Mouse (Mus musculus): ENCODE results near the gene Spen. TPM values are rescaled to one million over a fixed set of nuclear protein-coding genes. Genes with fewer than 3 reads are reported as not detected.
A peak's percentile ranks its signal among the peaks of the same experiment; 100 is the strongest.

Gene Spen
- total RNA-seq, 2 experiments from 2014 or later, result 28.7 to 34.2 TPM

GRCm38 (mm10) chr4:141484071-141484470, 54.3 kb downstream of the Spen start:
- ATAC-seq (ENCODE audit: poor library complexity, severe bottlenecking), result no peak

DNA sequence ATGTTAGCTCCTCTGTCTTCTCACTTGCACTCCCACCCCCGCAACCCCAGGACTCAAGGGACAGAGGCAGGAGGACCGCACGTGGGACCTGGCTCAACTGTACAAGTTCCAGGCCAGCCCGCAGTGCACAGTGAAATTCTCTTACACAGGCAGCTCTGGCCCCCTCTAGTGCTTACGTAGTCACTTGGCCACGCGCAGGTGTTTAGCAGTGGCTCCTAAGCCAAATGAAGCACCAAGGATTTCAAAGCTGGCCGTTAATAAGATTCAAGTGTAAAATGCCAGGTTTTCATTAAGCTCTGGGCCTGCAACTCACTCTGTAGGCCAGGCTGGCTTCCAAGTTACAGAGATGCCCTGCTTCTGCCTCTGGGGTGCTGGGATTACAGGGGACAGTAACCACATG, 59.0 kb downstream of the Spen start:
- ATAC-seq (ENCODE audit: poor library complexity, severe bottlenecking), result no peak

DNA sequence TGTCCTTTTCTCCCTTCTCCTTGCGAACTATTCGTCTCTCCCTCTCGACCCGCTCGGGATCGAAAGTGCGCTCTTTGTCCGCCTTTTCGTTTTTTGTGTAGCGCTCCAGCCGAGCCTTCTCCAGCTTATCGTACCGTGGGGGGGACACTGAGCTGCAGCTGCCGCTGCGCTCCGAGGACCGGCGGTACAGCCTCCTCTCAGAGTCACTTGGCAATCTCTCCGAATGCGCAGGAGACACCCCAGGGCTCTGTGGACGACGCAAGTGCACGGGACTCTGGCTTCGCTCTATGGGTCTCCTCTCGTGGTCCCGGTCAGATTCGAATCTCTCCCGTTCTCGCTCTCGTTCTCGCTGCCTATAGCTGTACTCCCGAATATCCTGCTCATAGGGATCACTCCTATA, 59.6 kb downstream of the Spen start:
- ATAC-seq (ENCODE audit: poor library complexity, severe bottlenecking), result no peak

DNA sequence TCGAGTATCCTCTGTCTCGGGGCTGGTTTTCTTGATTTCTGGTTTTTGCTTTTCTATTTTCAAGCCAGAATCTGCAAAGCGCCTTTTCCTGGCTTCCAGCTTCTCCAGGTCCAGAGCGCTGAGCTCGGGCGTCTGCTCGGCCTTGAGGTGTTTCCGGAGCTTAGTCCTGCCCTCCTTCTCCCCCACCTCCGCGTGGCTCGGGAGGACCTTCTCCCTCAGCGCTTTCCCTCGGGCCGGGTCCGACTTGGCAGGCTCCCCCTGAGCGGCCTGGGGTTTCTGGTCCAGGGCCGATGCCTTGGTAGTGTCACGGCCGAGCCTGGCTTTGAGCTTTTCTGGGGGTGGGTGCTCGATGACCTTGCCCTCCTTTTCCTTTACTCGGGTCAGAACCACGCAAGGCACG, 60.2 kb downstream of the Spen start:
- ATAC-seq (ENCODE audit: poor library complexity, severe bottlenecking), result no peak

DNA sequence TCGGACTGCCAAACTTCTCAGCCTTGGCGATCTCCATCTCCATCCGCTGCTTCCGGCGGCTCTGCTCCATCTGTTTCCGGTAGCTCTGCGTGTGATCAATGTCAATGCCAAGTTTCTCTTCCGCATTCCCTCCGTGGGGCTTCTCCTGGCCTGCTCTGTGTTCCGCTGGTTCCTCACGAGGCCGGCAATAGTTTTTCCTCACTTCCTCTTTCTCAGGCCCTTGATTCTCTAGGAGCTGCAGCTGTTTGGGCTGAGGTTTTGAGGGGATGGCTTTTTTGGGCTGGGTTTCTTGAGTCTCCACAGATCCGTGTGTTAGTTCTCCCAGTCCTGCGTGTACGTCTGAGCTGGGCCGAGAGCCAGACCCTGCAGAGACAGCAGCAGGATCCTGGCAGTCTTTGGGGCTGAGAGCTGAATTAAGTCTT, 60.7 kb downstream of the Spen start:
- ATAC-seq (ENCODE audit: poor library complexity, severe bottlenecking), result peak; percentile 98

GRCm38 (mm10) chr4:141474431-141474830, 64.0 kb downstream of the Spen start:
- no peak for ATAC-seq (ENCODE audit: poor library complexity, severe bottlenecking)

DNA sequence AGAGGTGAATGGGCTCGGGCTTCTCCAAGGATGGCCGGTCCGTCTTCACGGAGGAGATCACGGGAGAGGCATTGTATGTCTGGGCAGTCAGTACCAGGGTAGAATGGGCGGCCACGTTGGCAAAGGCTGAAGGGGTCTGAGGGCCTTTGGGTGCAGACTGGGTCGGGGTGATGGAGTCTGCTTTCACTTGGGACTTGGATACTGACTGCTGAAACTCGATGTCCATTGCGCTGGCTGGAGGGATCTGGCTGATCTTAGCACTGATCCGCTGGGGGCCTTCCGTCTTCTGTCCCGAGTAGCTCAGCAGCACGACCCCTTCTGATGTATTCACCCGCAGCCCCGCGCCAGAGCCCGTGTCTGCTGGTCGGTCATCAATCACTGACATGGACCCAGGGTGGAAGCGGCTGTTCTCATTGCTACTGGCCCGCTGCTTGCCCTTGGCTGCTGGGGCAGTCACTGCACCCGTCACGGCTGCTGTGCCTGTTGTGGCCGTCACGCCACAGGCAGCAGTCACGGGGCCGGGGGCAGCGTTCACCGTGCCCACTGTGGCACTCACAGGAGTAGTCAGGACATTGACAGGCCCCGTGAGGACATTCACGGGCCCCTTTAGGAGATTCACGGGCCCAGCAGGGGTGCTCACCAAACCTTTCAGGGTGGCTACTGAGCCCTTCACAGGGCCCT, 65.6 kb downstream of the Spen start:
- ATAC-seq (ENCODE audit: poor library complexity, severe bottlenecking), result no peak

- ATAC-seq (ENCODE audit: poor library complexity, severe bottlenecking), result 0 out of 2 replicates have a peak, but pooled peaks have one; percentile 9
Measured at GRCm38 (mm10) chr4:141471491-141471890, 66.9 kb downstream of the Spen start.

DNA sequence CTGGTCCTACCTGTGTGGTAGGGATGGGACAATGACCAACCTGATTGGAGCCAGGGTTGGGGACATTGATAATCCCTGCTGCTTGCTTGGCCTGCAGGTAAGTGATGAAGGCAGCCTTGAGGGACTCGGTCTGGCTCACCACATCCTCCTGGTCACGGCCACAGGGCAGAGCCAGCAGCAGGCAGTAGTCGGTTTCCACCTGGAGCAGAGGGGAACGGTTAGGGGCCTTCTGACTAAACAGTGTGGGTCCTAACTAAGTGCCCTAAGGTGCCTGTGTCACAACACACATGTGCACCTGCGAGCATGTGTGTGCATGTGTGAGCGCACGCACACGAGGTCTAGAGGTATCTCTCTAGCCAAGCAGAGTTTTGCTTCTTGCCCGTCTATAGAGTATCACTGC, 69.1 kb downstream of the Spen start:
- ATAC-seq (ENCODE audit: poor library complexity, severe bottlenecking), result no peak

DNA sequence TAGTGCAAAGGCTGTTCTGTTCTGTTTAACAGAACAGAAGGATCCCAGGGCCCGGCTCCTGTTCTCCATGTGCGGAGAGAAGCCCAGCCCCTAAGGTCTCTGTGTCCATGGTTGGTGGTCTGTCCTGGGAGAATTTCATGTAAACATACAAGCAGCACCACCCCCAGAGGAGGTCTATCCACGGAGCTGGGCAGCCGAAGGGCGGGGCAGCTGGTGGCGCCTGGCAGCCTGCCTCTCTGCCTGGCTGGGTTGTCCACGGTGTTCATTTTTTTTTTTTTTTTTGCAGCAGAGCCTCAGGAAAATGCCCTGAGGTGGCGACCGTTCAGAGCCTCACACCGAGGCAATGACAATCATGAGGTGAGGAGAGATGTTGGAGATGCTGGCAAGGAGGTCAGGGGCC, 69.8 kb downstream of the Spen start:
- ATAC-seq (ENCODE audit: poor library complexity, severe bottlenecking), result no peak

GRCm38 (mm10) chr4:141467581-141467927, 70.8 kb downstream of the Spen start:
- ATAC-seq (ENCODE audit: poor library complexity, severe bottlenecking), result no peak

DNA sequence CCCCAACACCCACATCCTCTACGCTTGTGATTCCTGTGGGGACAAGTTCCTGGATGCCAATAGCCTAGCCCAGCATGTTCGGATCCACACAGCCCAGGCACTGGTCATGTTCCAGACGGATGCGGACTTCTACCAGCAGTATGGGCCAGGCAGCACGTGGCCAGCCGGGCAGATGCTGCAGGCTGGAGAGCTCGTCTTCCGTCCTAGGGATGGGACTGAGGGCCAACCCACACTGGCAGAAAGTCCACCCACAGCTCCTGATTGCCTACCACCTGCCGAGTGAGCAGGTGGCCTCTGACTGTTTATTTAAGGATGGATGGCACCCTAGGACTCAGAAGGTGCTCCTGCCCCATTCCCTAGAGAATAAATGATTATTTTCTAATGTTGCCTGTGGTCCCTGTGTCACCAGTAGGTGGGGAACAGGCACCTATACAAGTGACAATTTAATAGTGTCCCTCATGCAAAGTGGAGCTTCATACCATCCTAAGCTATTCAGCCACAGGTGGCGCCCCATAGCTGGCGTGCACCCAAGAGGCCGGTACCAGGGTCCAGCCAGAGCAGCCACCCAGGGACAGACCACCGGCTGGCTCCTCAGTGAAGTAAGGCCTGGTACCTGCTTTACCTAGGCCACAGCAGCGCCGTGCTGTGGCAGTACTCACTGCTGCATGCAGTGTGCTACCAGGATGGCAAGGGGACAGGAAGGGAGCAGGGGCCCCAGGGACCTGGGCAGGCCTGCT, 71.4 kb downstream of the Spen start:
- ATAC-seq (ENCODE audit: poor library complexity, severe bottlenecking), result no peak

DNA sequence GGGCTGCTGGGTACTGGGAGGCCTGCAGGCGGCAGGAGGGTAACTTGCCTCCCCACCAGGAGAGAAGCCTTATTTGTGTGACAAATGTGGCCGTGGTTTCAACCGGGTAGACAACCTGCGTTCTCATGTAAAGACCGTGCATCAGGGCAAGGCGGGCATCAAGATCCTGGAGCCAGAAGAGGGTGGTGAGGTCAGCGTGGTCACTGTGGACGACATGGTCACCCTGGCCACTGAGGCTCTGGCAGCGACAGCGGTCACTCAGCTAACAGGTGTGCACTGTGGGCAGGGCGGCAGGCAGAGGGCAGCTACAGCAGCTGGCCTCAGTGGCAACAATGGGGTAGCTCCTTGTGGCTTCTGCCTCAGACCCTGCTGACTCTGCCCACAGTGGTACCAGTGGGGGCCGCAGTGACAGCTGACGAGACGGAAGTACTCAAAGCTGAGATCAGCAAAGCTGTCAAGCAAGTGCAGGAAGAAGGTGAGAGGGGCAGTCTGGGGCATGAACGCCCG, 72.1 kb downstream of the Spen start:
- no peak for ATAC-seq (ENCODE audit: poor library complexity, severe bottlenecking)

DNA sequence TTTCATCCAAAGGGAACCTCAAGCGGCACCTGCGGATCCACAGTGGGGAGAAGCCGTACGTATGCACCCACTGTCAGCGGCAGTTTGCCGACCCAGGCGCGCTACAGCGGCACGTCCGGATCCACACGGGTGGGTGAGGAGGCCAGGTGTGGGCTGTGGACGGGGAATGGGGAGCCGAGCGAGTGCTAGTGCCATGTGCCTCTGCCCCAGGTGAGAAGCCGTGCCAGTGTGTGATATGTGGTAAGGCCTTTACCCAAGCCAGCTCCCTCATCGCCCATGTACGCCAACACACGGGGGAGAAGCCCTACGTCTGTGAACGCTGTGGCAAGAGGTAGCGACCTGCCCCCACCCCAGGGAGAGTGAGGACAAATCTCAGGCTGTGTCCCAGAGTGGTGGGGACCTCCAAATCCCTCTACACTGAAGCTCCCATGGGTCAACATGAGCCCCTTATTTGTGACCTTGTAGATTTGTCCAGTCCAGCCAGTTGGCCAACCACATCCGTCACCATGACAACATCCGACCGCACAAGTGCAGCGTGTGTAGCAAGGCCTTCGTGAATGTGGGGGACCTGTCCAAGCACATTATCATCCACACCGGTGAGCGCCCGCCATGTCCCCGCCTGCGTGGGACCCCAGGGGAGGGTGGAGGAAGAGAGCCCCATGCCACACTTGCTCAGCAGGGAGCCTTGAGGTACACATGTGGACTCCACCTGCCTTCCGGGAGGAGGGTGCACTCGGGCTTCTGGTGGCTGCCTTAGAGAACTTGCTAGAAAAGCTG, 72.7 kb downstream of the Spen start:
- ATAC-seq (ENCODE audit: poor library complexity, severe bottlenecking), result no peak

GRCm38 (mm10) chr4:141464722-141465121, 73.7 kb downstream of the Spen start:
- ATAC-seq (ENCODE audit: poor library complexity, severe bottlenecking), result no peak

GRCm38 (mm10) chr4:141463472-141463871, 74.9 kb downstream of the Spen start:
- no peak for ATAC-seq (ENCODE audit: poor library complexity, severe bottlenecking)

DNA sequence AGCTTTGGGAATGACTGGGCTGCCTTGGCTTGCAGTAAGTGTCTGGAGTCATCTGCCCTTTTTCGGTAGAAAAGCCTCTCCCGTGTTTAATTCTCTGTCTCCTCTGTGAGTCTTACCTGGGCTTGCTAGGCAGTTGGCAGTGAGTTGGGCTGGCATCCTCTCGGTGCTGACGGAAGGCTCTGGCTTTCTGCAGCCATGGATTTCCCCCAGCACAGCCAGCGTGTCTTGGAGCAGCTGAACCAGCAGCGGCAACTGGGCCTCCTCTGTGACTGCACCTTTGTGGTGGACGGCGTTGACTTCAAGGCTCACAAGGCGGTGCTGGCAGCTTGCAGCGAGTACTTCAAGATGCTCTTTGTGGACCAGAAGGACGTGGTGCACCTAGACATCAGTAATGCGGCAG, 76.8 kb downstream of the Spen start:
- no peak for ATAC-seq (ENCODE audit: poor library complexity, severe bottlenecking)

- ATAC-seq (ENCODE audit: poor library complexity, severe bottlenecking), result no peak
Measured at GRCm38 (mm10) chr4:141461088-141461487, 77.3 kb downstream of the Spen start.

DNA sequence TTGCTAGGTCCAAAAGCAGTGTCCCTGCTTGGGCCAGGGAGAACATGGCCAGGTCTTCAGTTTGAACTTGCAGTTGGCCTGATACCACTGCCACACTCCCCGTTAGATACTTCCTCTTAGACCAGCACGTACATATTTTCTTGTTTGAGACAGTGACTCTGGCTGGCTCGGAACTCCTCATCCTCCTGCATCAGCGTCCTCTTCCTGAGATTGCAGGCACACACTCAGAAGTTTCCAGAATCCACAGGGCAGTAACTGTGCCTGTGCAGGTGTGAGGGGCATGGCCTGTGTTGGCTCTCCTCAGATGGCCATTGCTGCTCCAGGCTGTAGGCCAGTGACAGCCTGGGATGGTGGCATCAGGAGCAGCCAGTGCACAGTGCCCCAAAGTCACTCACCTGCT, 77.9 kb downstream of the Spen start:
- no peak for ATAC-seq (ENCODE audit: poor library complexity, severe bottlenecking)

- no peak for ATAC-seq (ENCODE audit: poor library complexity, severe bottlenecking)
Measured at GRCm38 (mm10) chr4:141459766-141460165, 78.6 kb downstream of the Spen start.

GRCm38 (mm10) chr4:141458888-141459287, 79.5 kb downstream of the Spen start:
- no peak for ATAC-seq (ENCODE audit: poor library complexity, severe bottlenecking)

GRCm38 (mm10) chr4:141458236-141458635, 80.2 kb downstream of the Spen start:
- no peak for ATAC-seq (ENCODE audit: poor library complexity, severe bottlenecking)
